Mouse (Mus musculus) thymus, adult 2 months (tissue): ENCODE measurements around the gene Bbof1. TPM values are rescaled to one million over a fixed set of nuclear protein-coding genes. Genes with fewer than 3 reads are reported as not detected.

Experiments
- DNase-seq: peaks from one replicate; pipeline ENCODE4 v3.0.0; 2021
- H3K27ac ChIP-seq: fragments of 200-500 bp; 2 replicates; pipeline ENCODE4 v1.5.1; 2012; ENCODE audit warnings: low read length, control low read depth; ENCODE audit not compliant: control insufficient read depth, insufficient read depth
- H3K27me3 ChIP-seq: fragments of 200-500 bp; 2 replicates; pipeline ENCODE4 v1.6.1; 2012; ENCODE audit warnings: mild to moderate bottlenecking, low read length, moderate library complexity, mixed read lengths; ENCODE audit not compliant: control insufficient read depth, insufficient read depth
- H3K36me3 ChIP-seq: fragments of 200-500 bp; 2 replicates; pipeline ENCODE4 v1.6.1; 2012; ENCODE audit warnings: mild to moderate bottlenecking, low read length, moderate library complexity; ENCODE audit not compliant: control insufficient read depth, insufficient read depth
- H3K4me1 ChIP-seq: fragments of 200-500 bp; replicated peaks from 2 replicates; pipeline ENCODE4 v1.6.1; 2012; ENCODE audit warnings: low read length; ENCODE audit not compliant: control insufficient read depth, insufficient read depth
- H3K4me3 ChIP-seq: fragments of 200-500 bp; 2 replicates; pipeline ENCODE4 v1.5.1; 2012; ENCODE audit warnings: mild to moderate bottlenecking, low read length, control low read depth, moderate library complexity; ENCODE audit not compliant: control insufficient read depth, insufficient read depth
- CTCF ChIP-seq: fragments of 200-500 bp; IDR thresholded peaks from 2 replicates; pipeline ENCODE4 v1.5.1; 2012; ENCODE audit warnings: mild to moderate bottlenecking, control low read depth, low read length, moderate library complexity, borderline replicate concordance; ENCODE audit not compliant: control insufficient read depth, poor library complexity, insufficient read depth; ENCODE audit errors: extremely low read depth
- POLR2A ChIP-seq: fragments of 200-500 bp; IDR thresholded peaks from 2 replicates; pipeline ENCODE4 v1.6.1; 2012; ENCODE audit warnings: mild to moderate bottlenecking, low read length, control low read depth, moderate library complexity; ENCODE audit not compliant: control insufficient read depth, poor library complexity, insufficient read depth; ENCODE audit errors: extremely low read depth
- WGBS: fragments of 180-500 bp; shearing (Covaris S2); methylation state at CpG from one replicate; pipeline ENCODE4 v1.1.7; 2018; 5-methylcytosine and 5-hydroxymethylcytosine counted together
- polyA plus RNA-seq: library from polyadenylated mRNA; depleted of rRNA; stranded (reverse); fragments of >200 nt; gene quantifications from 2 replicates; pipeline ENCODE4 v1.2.3, GENCODE M21; 2012

The Bbof1 gene
- polyA plus RNA-seq, 1 experiment, result 0.73 TPM

DNA sequence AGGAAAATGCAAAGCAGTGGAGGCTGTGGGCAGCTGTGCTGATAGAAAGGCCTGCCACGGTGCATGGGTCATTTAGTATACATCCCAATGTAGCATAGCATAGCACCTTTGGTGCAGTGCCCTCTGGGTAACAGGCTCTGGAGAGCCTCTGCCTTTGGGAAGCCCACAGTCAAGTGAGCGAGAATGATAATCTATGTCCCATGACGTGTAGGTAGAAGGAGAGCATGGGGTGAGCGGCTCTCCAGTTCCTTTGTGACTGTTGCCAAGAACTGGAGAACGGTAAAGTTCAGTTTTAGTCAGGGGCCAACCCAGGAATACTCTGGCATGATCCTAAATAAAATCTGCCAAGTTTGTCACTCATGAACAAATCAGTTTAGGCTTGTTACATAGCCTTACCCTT is 37.2 kb upstream of the Bbof1 start:
- Histone ChIP-seq H3K27me3 (no peaks in the 10 kb centered on the region), H3K27ac (no peak overlapping the region), H3K36me3 (peaks cover 60% of the 10 kb centered on the region), H3K4me1 (no peaks in the 10 kb centered on the region), H3K4me3 (no peak overlapping the region)
- WGBS, result 97% methylated on average over 5 of the region's 5 CpGs
- TF ChIP-seq CTCF (no peak), POLR2A (no peak)
- no peak for DNase-seq

DNA sequence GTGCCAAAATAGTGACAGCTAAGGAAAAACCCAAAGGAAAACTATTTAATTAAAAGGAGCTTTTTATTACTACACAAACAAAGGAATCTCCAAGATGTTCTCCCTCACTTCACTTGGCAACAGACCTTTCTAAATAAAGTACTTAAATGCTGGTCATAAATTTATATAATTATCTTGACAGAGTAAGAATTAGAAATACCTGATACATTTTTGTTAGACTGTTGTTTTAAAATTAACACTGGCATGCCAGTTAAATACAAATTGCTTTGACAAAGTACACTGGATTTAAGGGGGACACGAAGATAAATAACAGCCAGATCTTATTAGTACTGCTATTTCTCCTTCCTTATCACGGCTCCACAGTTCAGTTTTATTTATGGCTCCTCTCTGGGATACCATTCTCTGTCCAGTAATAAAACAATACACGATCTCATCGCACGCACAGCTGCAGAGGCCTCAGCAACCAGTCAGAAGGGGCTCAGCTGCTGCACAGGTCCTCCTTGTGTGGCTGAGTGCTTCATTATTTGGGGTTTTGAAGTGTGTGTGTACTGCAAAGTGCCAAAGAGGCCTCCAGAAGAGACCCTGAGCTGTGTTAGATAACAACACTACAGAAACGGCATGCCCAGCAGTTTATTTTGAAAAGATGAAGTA is 34.9 kb upstream of the Bbof1 start:
- H3K27me3 ChIP-seq, result no peaks in the 10 kb centered on the region
- H3K27ac ChIP-seq, result no peak overlapping the region
- 97% methylated on average over 6 of the region's 6 CpGs for WGBS
- no peak for TF ChIP-seq POLR2A
- TF ChIP-seq CTCF, result no peak
- H3K4me1 ChIP-seq, result no peaks in the 10 kb centered on the region
- no peak overlapping the region for H3K4me3 ChIP-seq
- DNase-seq, result no peak
- peaks cover 83% of the 10 kb centered on the region for H3K36me3 ChIP-seq

DNA sequence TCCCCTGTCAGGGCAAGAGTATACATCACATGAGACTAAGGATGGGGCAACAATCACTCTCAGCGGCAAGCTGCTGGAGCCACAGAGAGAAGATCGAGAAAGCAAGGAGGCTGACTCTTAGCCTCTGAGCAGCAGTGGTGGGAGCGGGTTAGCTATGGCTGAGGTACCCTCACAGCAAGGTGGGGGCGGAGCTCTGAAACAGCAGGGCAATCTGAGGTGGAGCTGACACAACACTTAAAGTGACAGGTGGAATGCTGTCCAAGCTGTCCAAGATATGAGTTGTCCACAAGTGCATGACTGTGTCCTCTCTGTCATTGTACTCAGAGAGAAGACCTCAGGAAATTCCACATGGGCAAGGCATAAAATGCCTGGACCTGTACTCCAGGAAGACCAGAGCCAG is 26.5 kb upstream of the Bbof1 start:
- 98% methylated on average over 4 of the region's 4 CpGs for WGBS
- Histone ChIP-seq H3K4me1 (no peaks in the 10 kb centered on the region), H3K36me3 (peaks cover 51% of the 10 kb centered on the region), H3K27ac (no peak overlapping the region), H3K27me3 (no peaks in the 10 kb centered on the region), H3K4me3 (no peak overlapping the region)
- no peak for TF ChIP-seq POLR2A
- no peak for TF ChIP-seq CTCF
- no peak for DNase-seq

DNA sequence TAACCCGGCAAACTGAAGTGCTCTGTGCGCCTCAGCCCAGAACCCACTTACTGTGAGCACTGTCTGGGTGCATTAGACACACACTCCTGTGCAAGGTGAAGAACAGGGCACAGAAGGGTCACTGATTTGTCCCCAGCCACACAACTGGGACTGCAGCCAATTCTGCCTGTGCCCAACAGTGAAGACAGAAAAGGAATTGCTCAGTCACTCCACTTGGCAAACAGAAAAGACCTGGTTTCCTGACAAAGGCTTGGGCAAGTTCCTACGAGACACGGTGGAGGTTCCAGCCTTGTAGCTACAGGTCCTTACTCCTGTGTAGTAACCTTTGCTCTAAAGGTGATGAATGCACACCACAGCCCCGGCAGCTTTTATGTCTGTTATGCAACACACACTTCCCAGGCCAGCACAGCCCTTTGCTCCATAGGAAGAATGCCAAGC is 24.2 kb upstream of the Bbof1 start:
- H3K27me3 ChIP-seq, result no peaks in the 10 kb centered on the region
- WGBS, result 66% methylated on average over 5 of the region's 5 CpGs
- peaks cover 11% of the 10 kb centered on the region for H3K4me1 ChIP-seq
- peaks cover 36% of the 10 kb centered on the region for H3K36me3 ChIP-seq
- no peak for DNase-seq
- no peak overlapping the region for H3K4me3 ChIP-seq
- no peak overlapping the region for H3K27ac ChIP-seq
- TF ChIP-seq POLR2A, result no peak
- TF ChIP-seq CTCF, result no peak

DNA sequence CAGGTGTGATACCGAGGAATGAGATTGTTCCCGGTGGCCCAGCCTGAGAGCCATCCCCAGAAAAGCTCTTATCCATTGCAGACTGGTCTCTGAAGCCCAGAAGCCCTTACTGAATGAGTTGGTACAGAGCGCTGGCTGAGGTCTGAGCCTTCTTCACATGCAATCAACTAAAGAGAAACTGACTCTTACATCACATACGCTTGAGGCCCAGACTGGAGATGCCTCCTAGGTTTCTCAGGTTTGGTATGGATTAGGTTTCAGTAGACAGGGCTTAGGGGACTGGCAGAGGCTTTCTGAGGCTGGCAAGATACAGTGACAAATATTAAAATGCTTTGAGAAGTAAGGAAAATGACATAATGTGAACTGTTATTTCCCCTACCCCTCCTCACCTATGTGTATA is 23.5 kb upstream of the Bbof1 start:
- TF ChIP-seq CTCF (no peak), POLR2A (no peak)
- peaks cover 37% of the 10 kb centered on the region for H3K36me3 ChIP-seq
- no peak for DNase-seq
- H3K4me1 ChIP-seq, result peaks cover 11% of the 10 kb centered on the region
- H3K4me3 ChIP-seq, result no peak overlapping the region
- H3K27me3 ChIP-seq, result no peaks in the 10 kb centered on the region
- H3K27ac ChIP-seq, result no peak overlapping the region
- 98% methylated on average over 4 of the region's 4 CpGs for WGBS

DNA sequence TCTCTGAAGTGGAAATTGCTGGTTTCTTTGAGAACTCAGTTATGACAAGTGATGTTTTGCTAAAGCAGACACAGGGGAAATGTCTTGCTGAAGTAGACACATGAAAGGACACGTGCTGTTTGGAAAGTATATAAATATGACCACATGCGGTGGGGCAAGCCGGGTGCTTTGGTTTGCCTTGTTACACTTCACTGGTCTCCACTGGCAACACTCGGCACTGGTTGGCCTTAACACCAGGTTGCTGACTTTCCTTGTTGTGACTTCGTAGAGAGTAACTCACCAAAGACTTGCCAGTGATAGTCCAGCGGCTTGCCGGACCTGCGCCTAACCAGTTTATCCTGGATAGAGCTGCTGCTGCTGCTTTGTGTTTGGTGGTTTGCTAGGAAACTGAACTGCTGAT is 20.8 kb upstream of the Bbof1 start:
- no peak for TF ChIP-seq CTCF
- no peak for TF ChIP-seq POLR2A
- 94% methylated on average over 8 of the region's 8 CpGs for WGBS
- Histone ChIP-seq H3K36me3 (peaks cover 47% of the 10 kb centered on the region), H3K4me1 (peaks cover 11% of the 10 kb centered on the region), H3K27ac (no peak overlapping the region), H3K27me3 (no peaks in the 10 kb centered on the region), H3K4me3 (no peak overlapping the region)
- no peak for DNase-seq
